Mouse (Mus musculus) CH12.LX (cell line): Measurements from ENCODE around the gene Olfr613. TPM values are rescaled to one million over a fixed set of nuclear protein-coding genes. Genes with fewer than 3 reads are reported as not detected.
"Not testable (repeated sequence)": the region's sequence is repeated elsewhere in the genome, so short reads cannot be mapped to it uniquely, and the experiment has no call there.

ENCODE experiments used
- DNase-seq: peaks from one replicate; pipeline ENCODE4 v3.0.0-alpha.2; 2013; ENCODE audit errors: extremely low read depth
- H3K27ac ChIP-seq: 2 replicates; pipeline ENCODE4 v1.5.1; 2012; ENCODE audit warnings: low read depth, mild to moderate bottlenecking, control low read depth, moderate library complexity; ENCODE audit not compliant: insufficient read depth
- H3K27me3 ChIP-seq: replicated peaks from 2 replicates; pipeline ENCODE3; 2012; ENCODE audit warnings: inconsistent platforms
- H3K36me3 ChIP-seq, 2 experiments: replicated peaks in 1 of 2; 2 replicates each; pipeline versions ENCODE3 to v1.6.1; 2012; ENCODE audit warnings: inconsistent platforms in 1 of 2, low read length in 1 of 2, mild to moderate bottlenecking in 1 of 2, mixed read lengths in 1 of 2, moderate library complexity in 1 of 2; ENCODE audit not compliant: control insufficient read depth in 1 of 2, insufficient read depth in 1 of 2
- H3K4me1 ChIP-seq, 2 experiments: 2 replicates each; pipeline ENCODE4 v1.6.1; 2012; ENCODE audit warnings: inconsistent platforms in 1 of 2, moderate library complexity in 1 of 2; ENCODE audit not compliant: insufficient read depth in 2 of 2, control insufficient read depth in 1 of 2
- H3K4me2 ChIP-seq: 2 replicates; pipeline ENCODE4 v1.6.1; 2012; ENCODE audit warnings: low read depth, mild to moderate bottlenecking, control low read depth; ENCODE audit not compliant: poor library complexity, insufficient read depth, severe bottlenecking
- H3K4me3 ChIP-seq, 3 experiments: fragments of 150-350 bp in 1 of 3; sonication (generic) in 1 of 3; replicated peaks in 1 of 3; 2 replicates each; pipeline versions ENCODE3 to v1.5.1; 2011 to 2012; ENCODE audit warnings: low read depth in 2 of 3, low read length in 2 of 3, mild to moderate bottlenecking in 2 of 3, moderate library complexity in 2 of 3, control low read depth in 1 of 3, improper control_type of control experiment in 1 of 3, inconsistent platforms in 1 of 3, mixed read lengths in 1 of 3; ENCODE audit not compliant: poor library complexity in 1 of 3
- H3K79me2 ChIP-seq: replicated peaks from 2 replicates; pipeline ENCODE4 v1.6.1; 2012; ENCODE audit warnings: mild to moderate bottlenecking, moderate library complexity; ENCODE audit not compliant: control insufficient read depth, poor library complexity, insufficient read depth, severe bottlenecking; ENCODE audit errors: extremely low read depth
- H3K9ac ChIP-seq: 2 replicates; pipeline ENCODE4 v1.6.1; 2012; ENCODE audit warnings: low read depth, mild to moderate bottlenecking, control low read depth, moderate library complexity; ENCODE audit not compliant: insufficient read depth
- H3K9me3 ChIP-seq: replicated peaks from 2 replicates; pipeline ENCODE3; 2012; ENCODE audit warnings: low read length, inconsistent platforms, mixed read lengths
- CHD1 ChIP-seq: IDR thresholded peaks from 2 replicates; pipeline ENCODE4 v1.6.1; 2012; ENCODE audit warnings: low read depth, low read length, improper control_type of control experiment, inconsistent platforms
- E2F4 ChIP-seq: IDR thresholded peaks from 2 replicates; pipeline ENCODE4 v1.6.1; 2011; ENCODE audit warnings: low read depth, low read length, improper control_type of control experiment; ENCODE audit not compliant: insufficient replicate concordance
- ELF1 ChIP-seq: IDR thresholded peaks from 2 replicates; pipeline ENCODE4 v1.6.1; 2014; ENCODE audit warnings: low read depth, mild to moderate bottlenecking, inconsistent platforms, low read length, improper control_type of control experiment
- ETS1 ChIP-seq: conservative IDR thresholded peaks from 2 replicates; pipeline ENCODE4 v1.6.1; 2012; ENCODE audit warnings: low read depth, mild to moderate bottlenecking, inconsistent platforms, low read length, improper control_type of control experiment, moderate library complexity
- GABPA ChIP-seq: IDR thresholded peaks from 2 replicates; pipeline ENCODE4 v1.6.1; 2012; ENCODE audit warnings: low read depth, low read length, improper control_type of control experiment, inconsistent platforms; ENCODE audit not compliant: insufficient replicate concordance
- HCFC1 ChIP-seq: IDR thresholded peaks from 2 replicates; pipeline ENCODE4 v1.6.1; 2012; ENCODE audit warnings: low read depth, mild to moderate bottlenecking, inconsistent platforms, low read length, improper control_type of control experiment
- JUND ChIP-seq: conservative IDR thresholded peaks from 2 replicates; pipeline ENCODE4 v1.6.1; 2011; ENCODE audit warnings: low read depth, low read length, improper control_type of control experiment
- MAFK ChIP-seq: IDR thresholded peaks from 2 replicates; pipeline ENCODE4 v1.6.1; 2011; ENCODE audit warnings: low read length, improper control_type of control experiment; ENCODE audit not compliant: insufficient replicate concordance
- MAX ChIP-seq: IDR thresholded peaks from 2 replicates; pipeline ENCODE4 v1.6.1; 2011; ENCODE audit warnings: low read length, improper control_type of control experiment
- MAZ ChIP-seq: IDR thresholded peaks from 2 replicates; pipeline ENCODE4 v1.6.1; 2012; ENCODE audit warnings: low read depth, mild to moderate bottlenecking, inconsistent platforms, low read length, improper control_type of control experiment, moderate library complexity
- NELFE ChIP-seq: IDR thresholded peaks from 2 replicates; pipeline ENCODE4 v1.6.1; 2011; ENCODE audit warnings: low read depth, low read length, improper control_type of control experiment
- NRF1 ChIP-seq: IDR thresholded peaks from 2 replicates; pipeline ENCODE4 v1.6.1; 2014; ENCODE audit warnings: low read depth, mild to moderate bottlenecking, inconsistent platforms, low read length, improper control_type of control experiment, moderate library complexity
- PAX5 ChIP-seq: IDR thresholded peaks from 2 replicates; pipeline ENCODE4 v1.6.1; 2012; ENCODE audit warnings: low read length, inconsistent platforms, mixed read lengths
- POLR2AphosphoS2 ChIP-seq: IDR thresholded peaks from 2 replicates; pipeline ENCODE4 v1.6.1; 2011; ENCODE audit warnings: low read depth, low read length, improper control_type of control experiment
- RCOR1 ChIP-seq: conservative IDR thresholded peaks from 2 replicates; pipeline ENCODE4 v1.6.1; 2012; ENCODE audit warnings: low read depth, mild to moderate bottlenecking, inconsistent platforms, low read length, improper control_type of control experiment
- SIN3A ChIP-seq: IDR thresholded peaks from 2 replicates; pipeline ENCODE4 v1.6.1; 2012; ENCODE audit warnings: low read length, improper control_type of control experiment, inconsistent platforms
- SMC3 ChIP-seq: IDR thresholded peaks from 2 replicates; pipeline ENCODE4 v1.6.1; 2011; ENCODE audit warnings: low read depth, low read length, improper control_type of control experiment
- TBP ChIP-seq: conservative IDR thresholded peaks from 2 replicates; pipeline ENCODE4 v1.6.1; 2011; ENCODE audit warnings: low read depth, low read length, improper control_type of control experiment
- TCF12 ChIP-seq: IDR thresholded peaks from 2 replicates; pipeline ENCODE4 v1.6.1; 2014; ENCODE audit warnings: low read depth, mild to moderate bottlenecking, inconsistent platforms, low read length, improper control_type of control experiment
- UBTF ChIP-seq: IDR thresholded peaks from 2 replicates; pipeline ENCODE4 v1.6.1; 2012; ENCODE audit warnings: low read depth, mild to moderate bottlenecking, inconsistent platforms, low read length, improper control_type of control experiment, moderate library complexity
- USF1 ChIP-seq: IDR thresholded peaks from 2 replicates; pipeline ENCODE4 v1.6.1; 2014; ENCODE audit warnings: low read depth, mild to moderate bottlenecking, inconsistent platforms, low read length, improper control_type of control experiment
- USF2 ChIP-seq: conservative IDR thresholded peaks from 2 replicates; pipeline ENCODE4 v1.6.1; 2011; ENCODE audit warnings: low read depth, low read length, improper control_type of control experiment
- ZC3H11A ChIP-seq: IDR thresholded peaks from 2 replicates; pipeline ENCODE4 v1.6.1; 2012; ENCODE audit warnings: low read depth, mild to moderate bottlenecking, inconsistent platforms, low read length, improper control_type of control experiment
- ZKSCAN1 ChIP-seq: IDR thresholded peaks from 2 replicates; pipeline ENCODE4 v1.6.1; 2012; ENCODE audit warnings: low read depth, inconsistent platforms, low read length, improper control_type of control experiment, borderline replicate concordance
- ZNF384 ChIP-seq: IDR thresholded peaks from 2 replicates; pipeline ENCODE4 v1.6.1; 2012; ENCODE audit warnings: low read depth, low read length, improper control_type of control experiment, inconsistent platforms
- dilution Hi-C: fragments of 300-500 bp; cut with MboI; formaldehyde crosslinking; loops from 2 replicates; pipeline ENCODE4 v1.14.3; 2020; ENCODE audit warnings: low sequenced_read_pairs; ENCODE audit not compliant: extremely low pct_unique_long_range_greater_than_20kb, extremely low pct_ligation_motif_present
- in situ Hi-C: fragments of 300-500 bp; cut with MboI; formaldehyde crosslinking; loops from 3 replicates; pipeline ENCODE4 v1.14.3; 2019; ENCODE audit warnings: low sequenced_read_pairs, low pct_ligation_motif_present, low pct_unique_long_range_greater_than_20kb, mixed read lengths
- polyA plus RNA-seq: library from polyadenylated mRNA; unstranded; fragments of >175 nt; gene quantifications from 2 replicates; pipeline ENCODE4 v1.2.1, GENCODE M21; 2012; ENCODE audit warnings: low read depth; ENCODE audit not compliant: insufficient read length
- total RNA-seq, 2 experiments: library from RNA; depleted of rRNA; stranded (reverse); fragments of 300-350 nt in 1 of 2; fragments of >200 nt in 1 of 2; gene quantifications; 2 replicates each; pipeline ENCODE4 v1.2.3; 2012 to 2014

Olfr613 gene
- not detected in 2 replicates for total RNA-seq (2012; rRNA removed)
- total RNA-seq (2014; rRNA removed) = not detected in 2 replicates
- polyA plus RNA-seq = not detected in 2 replicates

GRCm38 (mm10) chr7:103547774-103548173, at the start of gene Olfr613:
Gene Olfr613 (plus strand): TSS chr7:103548074.
- no peak within 1 kb of the TSS for H3K9ac ChIP-seq
- H3K4me2 ChIP-seq = no peak within 1 kb of the TSS
- dilution Hi-C loops (no loop called here), in situ Hi-C loops (no loop called here)
- H3K4me1 ChIP-seq = no peaks in the 10 kb centered on the region
- no peaks in the 10 kb centered on the region for H3K79me2 ChIP-seq
- no peak for DNase-seq
- no peak within 1 kb of the TSS for H3K27ac ChIP-seq
- TF ChIP-seq USF1 = no peak
- no peak for TF ChIP-seq JUND
- TF ChIP-seq ZKSCAN1 = no peak
- TF ChIP-seq TCF12 = no peak
- TF ChIP-seq GABPA = no peak
- no peak for TF ChIP-seq SMC3
- TF ChIP-seq RCOR1 = no peak
- no peak for TF ChIP-seq ZC3H11A
- no peak for TF ChIP-seq NELFE
- no peak for TF ChIP-seq MAX
- no peak for TF ChIP-seq POLR2AphosphoS2
- TF ChIP-seq MAFK = no peak
- no peak for TF ChIP-seq ETS1
- TF ChIP-seq E2F4 = no peak
- no peaks in the 10 kb centered on the region for H3K27me3 ChIP-seq
- no peaks in the 10 kb centered on the region for H3K9me3 ChIP-seq
- H3K36me3 ChIP-seq = no peaks in the 10 kb centered on the region
- H3K4me3 ChIP-seq = no peak within 1 kb of the TSS

- DNase-seq = no peak
- no peaks in the 10 kb centered on the region for H3K79me2 ChIP-seq
- TF ChIP-seq MAZ (no peak), SMC3 (no peak), E2F4 (no peak), HCFC1 (no peak), SIN3A (no peak), NELFE (no peak), USF2 (no peak), ZC3H11A (no peak), ZKSCAN1 (no peak), ZNF384 (no peak), NRF1 (no peak), ELF1 (no peak), UBTF (no peak), PAX5 (no peak), TBP (no peak), CHD1 (no peak), MAFK (no peak)
- no peaks in the 10 kb centered on the region for H3K27me3 ChIP-seq
- no peak within 1 kb of the TSS for H3K9ac ChIP-seq
- no peaks in the 10 kb centered on the region for H3K4me1 ChIP-seq
- H3K4me2 ChIP-seq = no peak within 1 kb of the TSS
- no peak within 1 kb of the TSS for H3K27ac ChIP-seq
- no peaks in the 10 kb centered on the region for H3K36me3 ChIP-seq
- in situ Hi-C loops = no loop called here
- no peak within 1 kb of the TSS for H3K4me3 ChIP-seq
- no peaks in the 10 kb centered on the region for H3K9me3 ChIP-seq
- dilution Hi-C loops = no loop called here
These were observed 35.9 kb upstream of the Olfr613 start, which contains the start of gene Olfr610 for GRCm38 (mm10) chr7:103512022-103512421. Gene Olfr610 (minus strand): TSS chr7:103512122.

DNA sequence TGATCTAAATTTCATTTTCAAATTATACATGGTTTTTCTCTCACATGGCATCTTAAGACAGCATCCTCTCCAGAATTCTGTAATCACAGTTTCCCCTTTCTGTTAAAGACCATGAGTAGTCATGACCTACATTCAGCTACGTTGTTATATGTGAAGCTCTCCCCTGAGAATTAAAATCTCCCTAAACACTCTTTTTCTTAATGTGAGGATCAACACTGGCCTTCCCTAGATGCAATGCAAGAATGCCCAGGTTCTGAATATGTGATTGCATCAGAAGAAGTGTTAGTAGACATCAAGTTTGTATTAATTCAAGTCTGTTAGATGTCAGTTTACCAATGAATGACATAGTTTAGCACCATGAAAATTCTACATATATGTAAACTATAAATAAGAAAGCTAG, 27.1 kb upstream of the Olfr613 start, which contains the start of gene Olfr611:
TSS of gene Olfr611 (minus strand) at position 101 of the 400 bp plus-strand sequence.
- dilution Hi-C loops = not testable (repeated sequence)

More for the DNA sequence above, 27.1 kb upstream of the Olfr613 start, which contains the start of gene Olfr611:
- H3K79me2 ChIP-seq, H3K27ac ChIP-seq, H3K9me3 ChIP-seq, H3K4me3 ChIP-seq, H3K4me2 ChIP-seq, H3K4me1 ChIP-seq, DNase-seq, H3K9ac ChIP-seq, in situ Hi-C loops, H3K36me3 ChIP-seq, H3K27me3 ChIP-seq: not testable (repeated sequence)
